Mouse (Mus musculus) gastrocnemius, adult 2 months (tissue): ENCODE data around the gene Chrnb4. TPM values are rescaled to one million over a fixed set of nuclear protein-coding genes. Genes with fewer than 3 reads are reported as not detected.

Source experiments
- DNase-seq: peaks from one replicate; pipeline ENCODE4 v3.0.0; 2022
- H3K27ac ChIP-seq: fragments of 200-600 bp; 2 replicates; pipeline ENCODE4 v1.8.1; 2022; ENCODE audit warnings: mild to moderate bottlenecking
- H3K4me3 ChIP-seq: fragments of 200-600 bp; 2 replicates; pipeline ENCODE4 v1.8.1; 2022; ENCODE audit warnings: mild to moderate bottlenecking, moderate library complexity
- CTCF ChIP-seq: fragments of 200-600 bp; IDR thresholded peaks from 2 replicates; pipeline ENCODE4 v1.8.1; 2022; ENCODE audit warnings: antibody characterized with exemption, mild to moderate bottlenecking, moderate library complexity
- intact Hi-C: fragments of 180-260 bp; cut with DNase I; formaldehyde crosslinking; loops from one replicate; pipeline ENCODE4 v1.15.1; 2025
- total RNA-seq, 2 experiments: library from RNA; stranded (reverse); gene quantifications; 2 replicates each; pipeline ENCODE4 v1.2.3; 2021

The Chrnb4 gene
- total RNA-seq, 2 experiments from 2014 or later = not detected

GRCm38 (mm10) chr9:55043688-55044087, 4.9 kb downstream of the Chrnb4 start:
- intact Hi-C loops = no loop called here
- no peak for TF ChIP-seq CTCF
- Histone ChIP-seq H3K27ac (no peak overlapping the region), H3K4me3 (no peak overlapping the region)
- DNase-seq = no peak

DNA sequence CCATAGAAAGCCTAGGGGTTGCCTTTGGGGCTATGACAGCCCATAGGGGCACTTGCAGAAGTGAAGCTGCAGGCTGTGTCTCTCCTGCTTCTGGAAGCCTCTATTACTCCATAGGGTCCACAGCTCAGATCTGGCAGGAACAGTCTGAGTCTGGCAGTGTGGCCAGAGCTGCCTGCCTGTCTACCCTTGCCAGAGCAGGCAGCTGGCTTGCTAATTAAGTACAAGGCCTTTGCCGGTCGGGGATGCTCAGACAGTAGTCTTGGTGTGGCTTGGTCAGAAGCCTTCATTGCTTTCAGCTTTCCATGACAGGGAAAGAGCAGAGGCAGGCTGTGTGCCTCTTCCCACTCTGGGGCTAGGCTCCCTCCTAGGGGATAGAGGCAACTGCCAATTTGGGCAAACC, 7.2 kb downstream of the Chrnb4 start:
- TF ChIP-seq CTCF = no peak
- no peak for DNase-seq
- no peak overlapping the region for H3K4me3 ChIP-seq
- intact Hi-C loops = no loop called here
- H3K27ac ChIP-seq = no peak overlapping the region

GRCm38 (mm10) chr9:55039983-55040382, 8.6 kb downstream of the Chrnb4 start:
- DNase-seq = no peak
- TF ChIP-seq CTCF = no peak
- no peak overlapping the region for H3K4me3 ChIP-seq
- intact Hi-C loops = no loop called here
- H3K27ac ChIP-seq = no peak overlapping the region

DNA sequence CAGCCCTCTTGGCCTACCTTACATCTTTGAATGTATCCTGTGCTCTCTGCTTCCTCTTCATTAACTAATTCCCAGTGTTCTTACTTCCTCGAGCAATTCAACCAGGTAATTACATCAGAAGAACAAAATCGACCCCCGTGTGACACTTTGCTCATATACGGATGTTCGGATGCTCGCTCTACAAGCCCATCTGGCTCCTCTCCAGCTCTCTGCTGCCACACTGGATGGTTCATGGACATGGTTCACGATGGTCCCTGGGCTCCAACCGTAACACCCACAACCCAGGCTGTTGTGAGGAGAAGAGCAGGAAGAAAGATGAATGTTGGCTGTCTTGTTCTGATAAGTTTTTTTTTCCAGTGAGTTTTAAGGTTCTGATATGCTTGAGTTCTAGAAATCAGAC, 9.6 kb downstream of the Chrnb4 start:
- DNase-seq = no peak
- intact Hi-C loops = no loop called here
- no peak overlapping the region for H3K27ac ChIP-seq
- no peak overlapping the region for H3K4me3 ChIP-seq
- TF ChIP-seq CTCF = no peak

DNA sequence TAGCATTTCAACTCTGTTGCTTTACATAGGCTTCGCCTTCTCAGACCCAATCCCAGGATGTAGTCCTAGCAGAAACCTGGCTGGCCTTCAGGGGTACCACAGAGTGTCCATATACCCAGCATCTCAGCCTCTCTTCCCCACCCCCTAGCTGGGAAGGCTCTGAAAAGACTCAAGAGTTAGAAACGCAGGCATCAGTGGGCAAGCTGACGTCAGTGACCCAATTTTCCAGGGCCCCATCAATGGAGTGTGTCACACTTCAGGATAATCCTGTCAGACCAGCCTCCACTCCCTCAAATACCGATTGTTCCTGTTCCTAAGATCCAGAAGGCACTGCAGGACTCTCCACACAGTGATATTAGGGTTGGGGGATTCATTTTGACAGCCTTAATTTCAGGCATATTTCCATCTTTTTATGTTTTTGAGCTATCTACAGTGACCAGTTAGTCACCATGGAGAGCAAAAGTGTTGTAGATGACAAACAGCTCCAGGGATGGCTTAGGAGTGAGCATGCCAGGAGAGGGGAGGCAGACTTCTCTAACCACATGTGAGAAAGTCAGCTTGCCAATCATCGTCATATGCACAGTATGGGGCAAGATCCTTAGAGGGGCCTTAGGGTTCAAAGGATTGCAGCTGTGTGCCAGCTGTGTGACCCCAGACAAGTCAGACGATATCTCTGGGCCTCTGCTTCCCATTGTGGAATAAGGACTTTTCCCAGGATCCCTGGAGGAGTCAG, 17.0 kb downstream of the Chrnb4 start:
- H3K4me3 ChIP-seq = no peak overlapping the region
- no peak overlapping the region for H3K27ac ChIP-seq
- intact Hi-C loops = no loop called here
- no peak for TF ChIP-seq CTCF
- DNase-seq = no peak

GRCm38 (mm10) chr9:55026275-55026663, 22.3 kb downstream of the Chrnb4 start, which contains the start of gene Chrna3:
Gene Chrna3, minus strand, starts transcription at chr9:55026562.
- no peak for DNase-seq
- H3K4me3 ChIP-seq = no peak within 1 kb of the TSS
- intact Hi-C loops = no loop called here
- no peak within 1 kb of the TSS for H3K27ac ChIP-seq
- TF ChIP-seq CTCF = no peak

- intact Hi-C loops = loop anchor here (2.0 kb wide), 1 partner anchor 285 kb away; no protein-coding TSS in a partner anchor
- H3K27ac ChIP-seq = no peak overlapping the region
- TF ChIP-seq CTCF = no peak
- DNase-seq = no peak
- H3K4me3 ChIP-seq = no peak overlapping the region
Observed at GRCm38 (mm10) chr9:55025534-55026274, 22.9 kb downstream of the Chrnb4 start.

- DNase-seq = peak; percentile 85
- peak; percentile 82 for TF ChIP-seq CTCF
- no peak overlapping the region for H3K27ac ChIP-seq
- no peak overlapping the region for H3K4me3 ChIP-seq
- intact Hi-C loops = loop anchor here (1.0 to 2.0 kb wide), 2 partner anchors 86 to 287 kb away; no protein-coding TSS in a partner anchor
Observed at GRCm38 (mm10) chr9:55023902-55024583, 24.5 kb downstream of the Chrnb4 start.

DNA sequence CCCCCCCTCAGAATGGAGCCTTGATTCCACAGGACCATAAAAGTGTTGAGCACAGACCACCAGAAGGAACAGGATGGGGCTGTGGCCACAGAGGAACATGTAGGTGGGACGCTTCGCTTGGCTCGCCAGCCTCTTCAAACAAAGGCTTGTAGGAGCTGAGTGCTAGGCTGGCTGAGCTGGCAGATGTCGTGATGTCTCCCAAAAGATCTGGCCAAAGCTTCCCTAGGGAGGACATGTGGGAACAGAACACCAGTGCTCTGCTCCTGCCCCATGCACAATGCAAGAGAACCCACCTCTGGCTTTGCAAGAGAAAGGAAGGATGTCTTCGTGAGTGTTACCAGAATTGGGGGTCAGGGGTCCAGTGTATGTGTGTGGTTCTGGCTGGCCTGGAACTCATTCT, 25.3 kb downstream of the Chrnb4 start:
- intact Hi-C loops = no loop called here
- no peak for DNase-seq
- TF ChIP-seq CTCF = no peak
- Histone ChIP-seq H3K4me3 (no peak overlapping the region), H3K27ac (no peak overlapping the region)

- Histone ChIP-seq H3K4me3 (no peak overlapping the region), H3K27ac (no peak overlapping the region)
- no peak for TF ChIP-seq CTCF
- DNase-seq = no peak
- intact Hi-C loops = no loop called here
Observed at GRCm38 (mm10) chr9:55016926-55017325, 31.7 kb downstream of the Chrnb4 start.

DNA sequence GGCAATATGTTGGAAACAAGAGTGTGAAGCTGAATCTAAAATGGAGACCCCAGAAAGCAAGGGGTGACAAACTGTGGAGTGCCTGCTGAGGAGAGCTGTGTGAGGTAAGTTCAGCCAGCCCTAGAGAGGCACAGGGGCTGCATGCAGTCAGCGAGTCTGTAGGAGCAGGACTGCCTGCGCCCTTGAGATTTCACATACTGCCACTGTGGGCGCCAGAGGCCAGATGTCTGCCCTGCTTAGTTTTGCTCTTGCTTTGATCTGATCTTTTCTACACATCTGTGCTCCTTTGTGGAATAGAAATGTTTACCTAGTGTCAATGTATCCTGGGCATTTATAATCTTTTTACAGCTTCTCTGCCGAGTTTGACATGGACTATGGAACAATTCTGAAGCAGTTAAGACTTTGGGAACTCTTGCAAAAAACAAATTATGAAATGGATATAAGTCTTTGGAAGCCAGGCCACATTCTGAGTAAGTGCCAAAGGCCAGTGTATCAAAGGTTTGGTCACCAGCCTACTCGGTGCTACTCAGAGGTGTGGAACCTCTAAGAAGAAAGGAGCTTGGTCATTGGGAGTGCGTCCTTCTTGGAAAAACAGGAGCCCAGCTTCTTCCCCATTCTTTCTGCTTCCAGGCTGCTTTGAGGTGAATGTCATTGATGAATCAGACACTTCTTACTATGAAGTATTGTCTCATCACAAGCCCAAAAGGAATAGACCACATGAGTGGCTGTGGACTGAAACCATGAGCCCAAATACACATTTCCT, 37.8 kb downstream of the Chrnb4 start:
- no peak for TF ChIP-seq CTCF
- intact Hi-C loops = no loop called here
- H3K27ac ChIP-seq = no peak overlapping the region
- DNase-seq = no peak
- no peak overlapping the region for H3K4me3 ChIP-seq

DNA sequence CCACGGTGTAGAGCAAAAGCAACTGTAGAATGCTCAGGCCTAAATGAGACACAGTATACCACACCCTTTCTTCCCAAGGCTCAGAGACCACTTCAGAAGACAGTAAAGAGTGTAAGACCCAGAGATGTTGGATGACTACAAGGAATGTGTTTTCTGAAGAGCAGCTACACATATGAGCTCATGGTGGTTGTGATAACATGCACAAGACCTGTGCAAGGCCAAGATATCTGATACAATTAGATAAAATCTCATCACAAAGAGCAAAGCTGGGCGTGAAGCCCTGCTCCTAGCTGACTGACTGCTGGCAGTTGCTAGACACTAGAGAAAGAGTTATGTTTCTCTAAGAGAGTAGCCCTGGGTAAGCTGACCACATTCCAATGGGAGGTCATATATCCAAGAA, 38.9 kb downstream of the Chrnb4 start:
- no peak overlapping the region for H3K27ac ChIP-seq
- no peak for DNase-seq
- no peak for TF ChIP-seq CTCF
- H3K4me3 ChIP-seq = no peak overlapping the region
- intact Hi-C loops = no loop called here
